Mouse (Mus musculus): ENCODE data around the gene Tceanc2.

- TF ChIP-seq CTCF (IDR thresholded peaks at IDR 0.05; ENCODE audit: borderline replicate concordance, insufficient read depth, low read depth, low read length) (no peak), POLR2A (IDR thresholded peaks at IDR 0.05; ENCODE audit: borderline replicate concordance, insufficient read depth, low read length) (no peak)
Observed at GRCm38 (mm10) chr4:107211465-107211864, 32.5 kb upstream of the Tceanc2 start.

All from cerebellum, adult 2 months (tissue).